Mouse (Mus musculus): Measurements from ENCODE around the gene 4833423E24Rik. TPM values are rescaled to one million over a fixed set of nuclear protein-coding genes. Genes with fewer than 3 reads are reported as not detected.

4833423E24Rik gene
- polyA plus RNA-seq (2016; fragmentation: Nextera tagmentation; extraction: Ambion mirVana) = not detected in 2 replicates

DNA sequence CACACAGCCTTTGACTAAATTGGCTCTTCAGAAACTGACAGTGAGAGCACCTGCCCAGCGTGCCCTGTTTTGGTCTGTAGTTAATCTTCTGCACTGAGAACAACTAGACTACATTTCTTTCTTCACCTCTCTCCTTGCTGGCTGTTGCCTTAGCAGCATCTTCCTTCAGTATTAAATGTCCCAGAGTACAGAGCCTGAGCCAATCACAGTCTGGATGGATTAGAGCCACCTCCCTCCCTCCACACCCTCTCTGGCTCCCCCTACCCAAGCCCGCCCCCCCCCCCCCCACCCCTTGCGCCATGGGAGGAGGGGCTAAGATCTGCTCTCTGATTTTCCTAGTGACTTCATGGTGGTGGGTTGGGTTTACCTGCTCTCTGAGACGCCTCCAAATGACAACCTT is at the start of gene 4833423E24Rik:
TSS of gene 4833423E24Rik (minus strand) at position 146 of the 400 bp plus-strand sequence.
- 45% methylated on average over 3 of the region's 4 CpGs for WGBS
- H3K4me3 ChIP-seq = no peak within 1 kb of the TSS
- no peak for ATAC-seq (ENCODE audit: low FRiP score, low read depth)
- H3K4me2 ChIP-seq (replicated peaks) = no peak within 1 kb of the TSS
- no peaks in the 10 kb centered on the region for H3K36me3 ChIP-seq
- no peaks in the 10 kb centered on the region for H3K9me3 ChIP-seq
- H3K4me1 ChIP-seq = no peaks in the 10 kb centered on the region
- H3K27me3 ChIP-seq (replicated peaks) = no peaks in the 10 kb centered on the region
- H3K27ac ChIP-seq = no peak within 1 kb of the TSS
- H3K9ac ChIP-seq = no peak within 1 kb of the TSS

DNA sequence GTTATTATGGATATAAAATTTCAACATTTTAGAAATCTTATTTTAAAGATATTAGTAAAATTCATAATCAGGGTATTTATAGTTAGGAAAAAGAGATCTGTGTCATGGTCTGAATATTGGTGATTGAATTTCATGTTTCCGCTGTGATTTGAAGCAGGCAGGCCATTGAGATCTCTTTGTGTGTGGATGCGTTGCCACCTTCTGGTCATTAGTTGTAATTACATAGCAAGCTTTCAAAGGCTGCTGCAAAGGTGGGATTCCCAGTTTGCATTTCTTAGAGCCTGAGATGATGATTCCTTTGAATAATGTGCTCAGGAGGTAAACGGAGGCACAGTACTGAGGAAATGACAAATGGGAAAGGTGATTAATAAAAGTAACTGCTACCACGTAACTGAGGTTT is 42.4 kb upstream of the 4833423E24Rik start:
- Histone ChIP-seq H3K4me3 (no peak overlapping the region), H3K9ac (no peak overlapping the region), H3K4me1 (no peaks in the 10 kb centered on the region), H3K27me3 (replicated peaks) (no peaks in the 10 kb centered on the region), H3K9me3 (no peaks in the 10 kb centered on the region), H3K36me3 (no peaks in the 10 kb centered on the region), H3K4me2 (replicated peaks) (no peak overlapping the region), H3K27ac (no peak overlapping the region)
- WGBS = 26% methylated on average over 4 of the region's 4 CpGs
- 0 out of 2 replicates have a peak, but pooled peaks have one; percentile 58 for ATAC-seq (ENCODE audit: low FRiP score, low read depth)

DNA sequence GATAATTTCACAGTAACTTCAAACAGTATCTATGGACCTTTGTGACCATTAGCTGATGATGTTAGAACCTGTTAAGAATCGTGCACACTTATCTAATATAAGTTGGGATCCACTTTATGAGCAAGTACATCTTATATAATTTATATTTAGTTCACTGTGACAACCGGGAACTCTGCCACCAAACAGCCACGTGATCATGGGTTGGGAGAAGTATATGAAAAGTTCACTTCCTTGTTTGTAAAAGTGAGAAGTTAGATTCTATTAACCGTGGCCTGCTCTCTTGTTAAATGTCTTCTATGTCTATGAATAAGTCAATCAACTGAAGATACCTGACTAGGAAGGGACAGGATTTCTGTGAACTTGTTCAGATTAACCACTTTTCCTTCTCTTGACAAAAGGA is 41.4 kb upstream of the 4833423E24Rik start:
- no peak for ATAC-seq (ENCODE audit: low FRiP score, low read depth)
- Histone ChIP-seq H3K27me3 (replicated peaks) (no peaks in the 10 kb centered on the region), H3K4me1 (no peaks in the 10 kb centered on the region), H3K9ac (no peak overlapping the region), H3K4me2 (replicated peaks) (no peak overlapping the region), H3K9me3 (no peaks in the 10 kb centered on the region), H3K27ac (no peak overlapping the region), H3K36me3 (no peaks in the 10 kb centered on the region), H3K4me3 (no peak overlapping the region)
- WGBS = 79% methylated on average over 4 of the region's 4 CpGs

DNA sequence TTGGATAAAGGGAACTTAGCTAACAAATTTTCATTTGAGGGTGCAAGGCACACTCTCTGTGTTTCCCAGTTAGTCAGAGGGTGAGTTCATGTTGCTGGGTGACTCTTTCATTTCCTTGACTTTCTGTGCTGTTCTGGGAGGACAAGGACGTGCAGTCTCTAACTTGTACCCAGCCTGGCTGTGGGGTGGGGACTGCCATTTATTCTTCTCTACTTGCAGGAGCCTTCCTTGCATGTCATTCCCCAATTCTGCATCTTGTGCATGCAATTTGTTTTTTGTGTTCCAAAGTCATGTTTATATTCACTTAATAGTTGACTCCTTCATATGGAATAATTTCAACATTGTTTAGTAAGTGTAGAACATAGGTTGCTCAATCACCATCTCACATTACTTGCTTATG is 36.0 kb upstream of the 4833423E24Rik start:
- Histone ChIP-seq H3K9me3 (no peaks in the 10 kb centered on the region), H3K4me3 (no peak overlapping the region), H3K27ac (no peak overlapping the region), H3K27me3 (replicated peaks) (no peaks in the 10 kb centered on the region), H3K4me1 (no peaks in the 10 kb centered on the region), H3K4me2 (replicated peaks) (no peak overlapping the region), H3K36me3 (no peaks in the 10 kb centered on the region), H3K9ac (no peak overlapping the region)
- ATAC-seq (ENCODE audit: low FRiP score, low read depth) = no peak
- 84% methylated on average over 1 of the region's 1 CpGs for WGBS

DNA sequence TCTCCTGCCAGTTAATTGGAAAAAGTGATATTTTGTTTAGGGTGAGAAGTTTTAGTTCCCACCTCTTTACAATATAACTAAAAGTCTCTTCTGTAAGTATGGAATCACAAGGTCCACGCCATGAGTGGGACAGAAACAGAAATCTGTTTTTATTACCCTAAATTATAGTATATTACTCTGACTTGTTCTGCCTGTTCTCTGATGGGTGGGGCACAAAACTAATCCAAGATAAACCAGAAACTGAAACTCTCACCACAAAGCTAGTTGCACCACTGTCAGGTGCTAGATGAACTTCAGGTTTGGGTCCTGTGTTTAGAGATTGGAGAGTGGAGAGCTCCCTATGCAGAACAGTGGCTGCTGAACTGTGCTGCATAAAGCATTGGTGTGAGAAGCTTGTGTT is 15.1 kb upstream of the 4833423E24Rik start:
- ATAC-seq (ENCODE audit: low FRiP score, low read depth) = no peak
- H3K4me3 ChIP-seq = no peak overlapping the region

DNA sequence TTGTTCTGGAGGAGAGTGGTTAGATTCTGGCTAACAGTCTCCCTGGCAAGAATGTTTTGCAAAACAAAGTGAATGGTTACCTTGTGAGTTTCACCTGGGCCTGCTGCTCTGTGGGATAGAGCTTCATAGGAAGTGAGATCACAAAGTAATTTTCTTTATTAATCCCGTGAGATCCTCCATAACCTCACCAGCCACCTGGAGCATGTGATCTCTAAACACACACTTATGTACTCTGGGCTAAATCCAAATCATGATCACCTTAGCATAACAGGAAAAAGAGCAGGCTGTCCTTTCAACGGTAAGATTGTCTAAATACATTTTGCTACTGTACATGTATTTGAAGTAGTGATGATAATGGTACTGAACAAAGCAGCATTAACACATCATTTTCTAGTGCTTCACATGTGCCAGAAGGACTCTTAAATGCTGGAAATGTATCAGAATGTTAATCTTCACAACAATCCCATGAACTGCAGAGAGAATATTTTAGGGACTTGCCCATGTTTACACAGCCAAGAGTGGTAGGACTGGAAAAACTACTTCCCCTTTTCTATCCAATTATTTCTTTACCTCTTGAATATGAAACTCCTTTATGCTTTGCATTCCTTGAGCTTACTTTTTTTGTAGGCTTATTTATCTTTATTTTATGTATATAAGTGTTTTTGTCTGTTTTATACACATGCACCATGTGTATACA is 13.4 kb upstream of the 4833423E24Rik start:
- WGBS = 82% methylated on average over 2 of the region's 2 CpGs
- no peak overlapping the region for H3K9ac ChIP-seq
- H3K36me3 ChIP-seq = no peaks in the 10 kb centered on the region
- H3K4me1 ChIP-seq = no peaks in the 10 kb centered on the region
- no peaks in the 10 kb centered on the region for H3K27me3 ChIP-seq (replicated peaks)
- H3K4me3 ChIP-seq = no peak overlapping the region
- no peak overlapping the region for H3K4me2 ChIP-seq (replicated peaks)
- no peak overlapping the region for H3K27ac ChIP-seq
- no peaks in the 10 kb centered on the region for H3K9me3 ChIP-seq
- no peak for ATAC-seq (ENCODE audit: low FRiP score, low read depth)

More for the DNA sequence above, 15.1 kb upstream of the 4833423E24Rik start:
- 79% methylated on average over 1 of the region's 1 CpGs for WGBS
- H3K27ac ChIP-seq = no peak overlapping the region
- H3K4me1 ChIP-seq = no peaks in the 10 kb centered on the region
- no peaks in the 10 kb centered on the region for H3K27me3 ChIP-seq (replicated peaks)
- H3K9ac ChIP-seq = no peak overlapping the region
- H3K9me3 ChIP-seq = no peaks in the 10 kb centered on the region
- no peaks in the 10 kb centered on the region for H3K36me3 ChIP-seq
- H3K4me2 ChIP-seq (replicated peaks) = no peak overlapping the region

DNA sequence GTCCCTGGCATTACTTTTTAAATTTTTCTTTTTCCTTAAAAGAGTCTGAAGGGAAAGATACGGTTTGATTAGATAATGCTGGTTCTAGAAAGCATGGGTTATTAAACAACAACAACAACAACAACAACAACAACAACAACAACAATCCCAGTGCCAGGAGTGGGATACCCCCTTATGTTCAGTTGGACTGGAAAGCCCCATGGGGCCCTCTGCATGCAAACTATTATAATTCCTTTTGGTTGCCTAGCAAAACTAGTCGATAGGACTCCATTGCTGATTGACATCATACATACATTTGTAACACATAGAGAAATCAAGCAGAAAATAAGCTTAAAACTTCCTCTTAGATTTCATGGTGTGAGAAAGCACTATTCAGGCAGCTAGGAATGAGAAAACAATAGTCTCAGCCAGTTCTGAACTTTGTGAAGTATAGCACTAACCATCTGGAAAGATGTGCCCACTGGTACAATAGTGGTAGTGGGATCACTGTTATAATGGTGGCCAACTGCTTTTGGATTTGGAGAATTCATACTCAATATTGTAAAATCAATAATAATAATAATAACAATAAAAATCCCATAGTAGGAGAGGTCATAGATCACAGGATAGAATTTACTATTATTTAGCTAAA is 4.2 kb upstream of the 4833423E24Rik start:
- H3K27ac ChIP-seq = no peak overlapping the region
- ATAC-seq (ENCODE audit: low FRiP score, low read depth) = no peak

DNA sequence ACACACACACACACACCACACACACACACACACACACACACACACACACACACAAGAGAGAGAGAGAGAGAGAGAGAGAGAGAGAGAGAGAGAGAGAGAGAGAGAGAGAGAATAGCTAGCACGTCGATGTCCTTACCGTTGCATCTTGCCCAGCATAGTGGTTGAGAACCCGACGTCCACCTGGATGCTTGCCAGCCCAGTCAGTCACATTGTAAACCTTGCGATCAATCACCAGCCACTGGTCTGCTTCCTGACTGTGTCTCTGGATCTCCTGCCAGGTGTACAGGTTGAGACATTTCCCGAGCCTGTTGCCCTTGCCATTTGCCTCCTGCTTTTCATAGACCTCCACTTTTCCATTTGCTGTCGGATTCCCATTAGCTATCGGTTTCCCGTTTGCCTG is 532 bp downstream of the 4833423E24Rik start:
- Histone ChIP-seq H3K27me3 (replicated peaks) (no peaks in the 10 kb centered on the region), H3K9ac (no peak overlapping the region), H3K9me3 (no peaks in the 10 kb centered on the region), H3K4me1 (no peaks in the 10 kb centered on the region), H3K4me3 (no peak overlapping the region), H3K36me3 (no peaks in the 10 kb centered on the region), H3K4me2 (replicated peaks) (no peak overlapping the region), H3K27ac (no peak overlapping the region)
- 93% methylated on average over 10 of the region's 10 CpGs for WGBS
- ATAC-seq (ENCODE audit: low FRiP score, low read depth) = no peak

More for the DNA sequence above, 4.2 kb upstream of the 4833423E24Rik start:
- no peak overlapping the region for H3K4me2 ChIP-seq (replicated peaks)
- H3K4me3 ChIP-seq = no peak overlapping the region
- H3K9me3 ChIP-seq = no peaks in the 10 kb centered on the region
- 88% methylated on average over 2 of the region's 2 CpGs for WGBS
- no peak overlapping the region for H3K9ac ChIP-seq
- no peaks in the 10 kb centered on the region for H3K36me3 ChIP-seq
- H3K27me3 ChIP-seq (replicated peaks) = no peaks in the 10 kb centered on the region
- H3K4me1 ChIP-seq = no peaks in the 10 kb centered on the region

DNA sequence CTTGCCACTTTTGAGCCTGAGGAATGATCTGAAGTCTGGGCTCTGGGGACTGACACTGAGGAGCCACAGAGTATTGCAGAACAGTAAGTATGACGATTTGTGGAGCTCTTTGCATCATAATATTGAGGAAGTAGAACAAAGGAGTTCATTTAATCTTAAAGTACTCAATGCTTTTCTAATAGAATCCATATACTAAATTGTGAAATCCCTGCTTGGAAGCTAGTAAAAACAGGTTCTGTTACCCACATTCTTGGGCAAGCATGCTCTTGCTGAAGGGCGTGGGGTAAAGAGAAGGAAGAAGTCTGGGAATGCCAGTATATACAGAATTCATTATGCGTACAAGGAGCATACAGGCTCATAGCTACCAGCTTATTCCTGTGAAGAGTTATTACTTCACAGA is 8.4 kb downstream of the 4833423E24Rik start:
- H3K4me3 ChIP-seq = no peak overlapping the region
- H3K4me1 ChIP-seq = no peaks in the 10 kb centered on the region
- H3K36me3 ChIP-seq = no peaks in the 10 kb centered on the region
- no peak overlapping the region for H3K9ac ChIP-seq
- no peaks in the 10 kb centered on the region for H3K9me3 ChIP-seq
- H3K27me3 ChIP-seq (replicated peaks) = no peaks in the 10 kb centered on the region
- WGBS = 79% methylated on average over 3 of the region's 3 CpGs
- no peak for ATAC-seq (ENCODE audit: low FRiP score, low read depth)
- H3K4me2 ChIP-seq (replicated peaks) = no peak overlapping the region
- no peak overlapping the region for H3K27ac ChIP-seq

DNA sequence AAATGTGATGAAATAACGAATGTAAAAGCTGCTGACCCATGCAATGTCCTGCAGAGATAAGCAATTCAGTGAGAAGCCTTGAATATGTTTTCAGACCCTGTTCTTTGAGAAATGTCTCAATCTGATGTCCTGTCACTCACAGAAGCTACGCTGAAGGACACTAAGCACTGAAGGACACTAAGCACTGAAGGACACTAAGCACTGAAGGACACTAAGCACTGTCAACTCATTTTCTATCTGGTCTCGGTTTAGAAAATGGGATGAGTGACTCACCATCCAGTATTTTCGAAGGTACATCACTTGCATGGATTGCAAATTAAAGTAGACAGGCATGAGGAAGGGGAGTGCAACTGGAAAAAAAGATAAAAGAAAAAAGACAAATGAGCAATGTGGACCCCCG is 28.4 kb downstream of the 4833423E24Rik start:
- Histone ChIP-seq H3K27ac (no peak overlapping the region), H3K27me3 (replicated peaks) (no peaks in the 10 kb centered on the region), H3K36me3 (no peaks in the 10 kb centered on the region), H3K4me1 (no peaks in the 10 kb centered on the region), H3K4me2 (replicated peaks) (no peak overlapping the region), H3K4me3 (no peak overlapping the region), H3K9ac (no peak overlapping the region), H3K9me3 (no peaks in the 10 kb centered on the region)
- 84% methylated on average over 5 of the region's 5 CpGs for WGBS
- no peak for ATAC-seq (ENCODE audit: low FRiP score, low read depth)

DNA sequence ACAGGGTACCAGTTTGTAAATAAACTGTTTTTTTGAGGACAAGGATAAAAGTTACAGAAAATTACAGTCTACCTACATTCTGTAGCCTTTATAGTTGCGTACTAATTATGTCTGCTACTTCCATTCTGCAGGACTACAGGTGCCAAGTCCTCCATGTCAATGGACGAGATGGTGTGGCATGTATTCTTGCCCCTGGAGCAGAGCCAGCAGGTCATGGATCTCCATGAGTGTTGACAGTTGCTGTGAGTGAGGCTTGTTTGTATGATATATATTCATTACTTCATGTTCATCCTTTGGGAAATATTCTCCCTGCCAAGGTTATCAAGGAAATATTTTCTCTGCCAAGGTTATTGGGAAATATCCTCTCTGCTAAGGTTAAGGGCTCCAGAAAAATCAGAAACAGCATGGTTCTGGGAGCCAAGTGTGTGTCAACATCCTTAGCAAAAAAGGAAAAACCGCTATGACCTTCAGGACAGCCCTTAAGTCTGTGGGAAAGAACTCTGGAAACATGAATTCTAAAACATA is 52.0 kb downstream of the 4833423E24Rik start:
- Histone ChIP-seq H3K4me2 (replicated peaks) (no peak overlapping the region), H3K4me1 (no peaks in the 10 kb centered on the region), H3K27ac (no peak overlapping the region), H3K36me3 (no peaks in the 10 kb centered on the region), H3K4me3 (no peak overlapping the region), H3K9me3 (no peaks in the 10 kb centered on the region), H3K27me3 (replicated peaks) (no peaks in the 10 kb centered on the region), H3K9ac (no peak overlapping the region)
- 85% methylated on average over 3 of the region's 3 CpGs for WGBS
- no peak for ATAC-seq (ENCODE audit: low FRiP score, low read depth)

DNA sequence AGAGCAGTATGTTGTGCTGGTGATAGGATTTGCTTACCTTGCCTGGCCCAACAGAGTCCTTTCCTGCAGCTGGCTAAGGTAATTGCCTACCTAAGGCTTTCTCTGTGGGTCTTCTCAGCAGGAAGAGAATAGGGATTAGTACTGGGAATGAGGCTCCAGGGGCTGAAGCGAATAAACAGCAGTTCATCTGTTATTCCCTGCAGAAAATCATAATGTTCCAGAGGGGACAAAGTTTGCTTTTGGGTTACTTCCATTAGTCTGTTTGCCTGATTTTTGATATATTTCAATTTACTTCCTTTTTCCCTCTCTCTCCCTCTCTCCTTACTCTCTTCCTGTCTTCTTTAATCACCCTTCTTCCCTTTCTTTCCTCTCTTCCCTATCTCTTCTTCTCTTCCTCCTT is 75.3 kb downstream of the 4833423E24Rik start, which contains the start of gene Olfr995:
TSS of gene Olfr995 (minus strand) at position 101 of the 400 bp plus-strand sequence.
- ATAC-seq (ENCODE audit: low FRiP score, low read depth) = no peak
- Histone ChIP-seq H3K4me2 (replicated peaks) (no peak within 1 kb of the TSS), H3K4me1 (no peaks in the 10 kb centered on the region), H3K9ac (no peak within 1 kb of the TSS), H3K4me3 (no peak within 1 kb of the TSS), H3K27me3 (replicated peaks) (no peaks in the 10 kb centered on the region), H3K36me3 (no peaks in the 10 kb centered on the region), H3K9me3 (no peaks in the 10 kb centered on the region), H3K27ac (no peak within 1 kb of the TSS)
- WGBS = 14% methylated on average over 1 of the region's 1 CpGs

Measured in neural tube, embryonic 12.5 days (tissue).